Mouse (Mus musculus): ENCODE measurements around the gene Ugt1a6a.

The Ugt1a6a gene

DNA sequence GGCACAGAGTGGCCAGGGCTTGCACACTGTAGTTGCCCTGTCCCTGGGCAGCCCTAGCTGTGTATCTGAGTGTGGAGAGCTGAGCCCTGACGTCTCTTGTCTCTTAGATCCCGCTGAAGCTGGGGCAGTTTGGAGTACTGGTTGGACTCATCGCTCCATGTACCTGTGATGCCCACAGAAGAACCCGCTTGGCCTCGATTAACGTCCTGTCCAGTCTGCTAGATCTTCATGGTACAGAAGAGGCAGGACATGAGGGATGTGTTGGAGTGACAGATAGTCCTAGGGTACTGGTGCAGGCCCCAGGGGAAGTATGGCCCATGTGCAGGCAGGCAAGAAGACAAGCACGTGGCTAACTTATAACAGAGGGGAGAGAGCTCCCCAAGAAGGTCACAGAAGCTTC, 115.0 kb downstream of the Ugt1a6a start:
- DNase-seq (ENCODE audit: low spot score) = no peak

DNA sequence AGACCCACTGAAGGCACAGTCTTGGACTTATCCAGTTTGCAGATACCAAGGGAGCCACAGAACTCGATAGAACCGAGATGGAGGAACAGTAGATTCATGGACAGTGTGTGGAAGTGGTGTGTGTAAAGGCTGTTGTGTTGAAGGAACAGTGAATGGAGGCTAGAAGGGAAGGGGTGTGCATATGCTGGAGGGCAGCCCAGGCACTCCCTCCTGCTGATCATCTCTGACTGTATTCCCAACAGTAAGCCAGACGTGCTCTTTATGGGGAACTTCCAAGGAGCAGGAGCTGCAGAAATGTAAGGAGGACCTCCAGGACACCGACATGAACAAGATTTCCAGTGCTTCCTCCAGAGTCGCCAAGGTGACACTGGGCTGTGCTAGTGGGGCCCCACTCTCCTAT, 115.4 kb downstream of the Ugt1a6a start:
- DNase-seq (ENCODE audit: low spot score) = no peak

DNA sequence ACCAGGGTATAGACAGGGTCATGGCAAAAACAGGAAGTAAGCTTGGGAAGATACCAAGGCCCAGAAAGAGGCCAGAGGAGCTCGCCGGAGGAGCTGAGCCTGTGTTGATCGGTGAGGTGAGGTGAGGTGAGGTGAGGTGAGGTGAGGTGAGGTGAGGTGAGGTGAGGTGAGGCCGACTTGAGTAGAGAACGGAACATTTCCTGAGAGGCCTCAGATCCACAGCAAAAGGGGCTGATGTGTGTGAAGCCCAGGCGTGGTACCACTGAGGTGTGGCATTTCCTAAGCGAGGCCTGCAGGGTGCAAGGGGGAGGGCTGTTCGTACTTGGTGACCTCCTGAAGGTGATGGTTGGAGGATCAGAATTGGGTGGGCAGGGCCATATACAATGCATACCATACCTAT, 118.5 kb downstream of the Ugt1a6a start:
- DNase-seq (ENCODE audit: low spot score) = no peak

DNA sequence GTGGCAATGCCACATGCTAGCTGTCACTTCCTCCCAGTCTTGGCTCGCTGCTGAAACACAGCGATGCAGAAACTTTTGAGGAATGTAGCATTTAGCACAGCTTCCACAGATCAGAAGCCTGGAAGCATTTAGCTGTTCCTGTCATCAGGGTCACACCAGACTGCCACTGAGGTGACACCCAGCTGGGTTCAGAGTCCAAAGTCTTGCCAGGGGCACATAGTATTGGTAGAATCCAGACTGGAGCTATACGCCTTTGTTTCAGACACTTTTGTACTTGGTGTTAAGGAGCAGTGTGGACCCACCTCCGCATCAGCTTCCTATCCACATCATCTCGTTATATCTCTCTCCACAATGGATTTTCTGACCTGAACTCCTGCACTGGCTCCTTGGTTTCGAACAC, 118.9 kb downstream of the Ugt1a6a start:
- no peak for DNase-seq (ENCODE audit: low spot score)

DNA sequence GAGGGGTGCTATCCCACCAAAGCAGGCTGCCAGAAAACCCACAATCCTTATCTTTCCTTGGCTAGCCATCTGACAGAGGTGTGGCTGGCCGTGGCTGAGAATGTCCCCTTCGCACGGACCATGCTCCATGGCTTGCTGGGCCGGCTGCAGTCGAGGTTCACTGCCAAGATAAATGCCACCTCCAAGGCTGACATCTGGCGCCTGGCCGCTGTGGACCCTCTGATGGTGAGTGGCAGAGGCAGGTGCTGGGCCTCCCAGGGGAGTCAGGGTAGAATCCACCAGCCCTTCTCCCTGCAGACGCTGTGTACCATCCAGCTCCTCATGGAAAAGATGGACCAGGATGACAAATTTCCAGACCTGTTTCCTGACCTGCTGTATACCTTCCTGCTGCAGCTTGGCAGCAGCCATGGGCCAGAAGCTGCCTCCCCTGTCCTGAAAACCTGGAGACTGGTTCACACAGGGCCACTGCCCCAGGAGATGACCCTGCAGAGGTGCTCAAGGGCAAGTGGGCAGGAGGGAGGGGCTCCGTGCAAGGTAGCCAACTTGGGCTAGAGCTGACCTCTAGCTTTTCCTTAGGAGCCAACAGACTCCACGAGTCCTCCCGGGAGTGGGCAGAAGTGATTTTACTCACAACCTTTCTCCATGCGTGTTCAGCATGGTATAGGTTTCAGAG, 120.3 kb downstream of the Ugt1a6a start:
- no peak for DNase-seq (ENCODE audit: low spot score)

DNA sequence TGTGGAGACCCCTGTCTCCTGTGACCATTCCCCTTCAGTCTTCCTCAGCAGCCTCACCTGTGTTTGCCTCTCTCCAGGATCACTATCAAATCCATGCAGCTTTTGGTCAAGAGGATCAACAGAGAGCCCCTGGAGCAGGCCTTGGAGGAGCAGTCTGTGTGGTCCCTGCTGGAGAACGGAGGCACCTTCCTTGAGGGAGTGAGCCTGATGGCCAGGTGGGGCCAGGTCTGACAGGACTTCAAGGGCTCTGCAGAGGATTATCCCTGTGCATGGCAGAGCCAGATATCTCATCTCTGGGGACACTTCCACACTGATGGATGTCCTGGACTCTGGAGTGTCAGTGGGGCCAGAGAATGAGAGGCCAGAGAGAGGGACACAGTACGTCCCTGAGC, 120.9 kb downstream of the Ugt1a6a start:
- DNase-seq (ENCODE audit: low spot score) = no peak

DNA sequence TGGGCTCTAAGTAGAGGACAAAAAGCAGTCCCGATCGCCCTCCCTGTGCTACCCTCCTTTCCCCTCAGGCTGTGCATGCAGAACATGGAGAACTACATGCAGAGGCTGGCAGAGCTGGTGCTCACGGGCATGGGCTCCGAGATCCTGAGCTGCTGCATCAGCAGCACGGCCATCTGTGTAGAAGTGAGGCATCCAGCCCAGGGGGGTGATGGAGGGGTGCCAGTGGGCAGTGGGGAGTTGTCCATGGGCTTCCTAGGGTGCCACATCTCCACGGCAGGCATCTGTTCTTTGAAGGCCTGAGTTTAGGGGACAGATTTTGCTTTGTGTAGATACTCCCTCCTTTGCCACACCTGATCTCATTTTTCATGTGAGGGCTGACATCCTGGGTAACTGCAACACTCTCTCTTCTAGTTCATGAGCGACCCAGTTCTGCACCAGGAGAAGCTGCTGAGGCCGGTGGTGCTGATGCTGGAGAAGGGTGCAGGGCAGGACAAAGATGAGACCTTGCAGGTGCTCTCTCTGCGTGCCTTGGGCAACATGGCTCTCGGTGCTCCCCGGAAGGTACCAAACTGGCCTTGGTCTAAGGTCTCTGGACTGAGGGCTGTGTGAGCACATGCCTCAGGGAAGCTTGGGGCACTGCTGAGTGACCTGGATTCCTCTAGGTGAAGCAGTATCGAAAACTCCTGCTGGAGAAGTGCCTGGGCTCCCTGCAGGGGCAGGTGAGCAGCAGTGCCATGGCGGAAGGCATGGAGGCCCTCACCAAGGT, 121.6 kb downstream of the Ugt1a6a start:
- no peak for DNase-seq (ENCODE audit: low spot score)

DNA sequence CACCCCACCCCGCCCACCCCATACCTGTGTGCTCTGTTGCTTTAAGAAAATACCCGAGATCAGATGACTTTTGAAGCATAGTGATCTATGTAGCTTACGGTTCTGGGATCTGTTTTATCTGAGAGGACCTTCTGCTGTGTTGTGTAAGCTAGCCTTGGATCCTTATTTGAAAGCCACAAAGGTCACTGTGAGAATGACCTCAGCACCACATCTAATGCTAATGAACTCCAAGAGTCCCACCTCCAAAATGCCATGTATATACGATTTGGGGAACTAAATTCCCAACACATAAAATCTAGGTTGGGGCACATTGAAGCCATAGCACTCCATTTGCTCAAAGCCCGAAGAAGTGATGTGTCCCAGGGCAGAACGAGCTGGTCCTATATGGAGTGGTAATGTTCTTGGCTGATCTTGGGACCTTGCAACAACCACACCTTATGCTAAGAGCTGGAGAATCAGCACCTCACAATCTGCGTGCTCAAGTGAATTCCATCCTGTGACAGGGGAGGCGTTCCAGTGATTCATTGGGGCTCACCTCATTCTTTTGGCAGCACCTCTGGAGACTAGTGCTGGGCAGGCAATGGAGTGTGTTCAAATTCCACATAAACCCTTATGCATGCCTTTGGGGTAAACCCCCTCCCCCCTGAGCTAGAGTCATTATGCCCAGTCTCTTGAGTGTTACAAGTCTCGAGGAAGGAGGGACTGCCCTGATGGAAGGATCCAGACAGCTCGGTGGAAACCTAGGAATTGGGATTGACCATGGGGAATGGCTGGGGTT, 122.5 kb downstream of the Ugt1a6a start:
- DNase-seq (ENCODE audit: low spot score) = peak; percentile 61

DNA sequence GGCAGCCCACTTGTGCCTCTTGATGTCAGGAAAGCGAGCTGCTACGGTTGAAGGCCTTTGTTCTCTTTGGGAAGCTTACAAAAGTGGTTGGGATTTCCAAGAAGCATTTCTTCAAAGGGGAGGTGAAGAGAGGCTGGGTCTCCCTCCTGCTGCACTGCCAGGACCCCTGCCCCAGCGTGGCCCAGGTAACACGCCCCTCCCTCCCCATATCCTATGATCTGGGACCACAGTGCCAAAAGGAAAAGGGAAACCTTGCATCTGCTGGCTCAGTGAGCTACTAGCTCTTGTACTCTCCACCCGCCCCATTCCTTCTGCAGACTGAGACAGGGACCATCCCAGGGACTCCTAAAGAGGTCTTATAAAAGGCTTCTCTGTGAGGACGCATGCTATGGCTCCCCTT, 123.1 kb downstream of the Ugt1a6a start:
- DNase-seq (ENCODE audit: low spot score) = no peak

DNA sequence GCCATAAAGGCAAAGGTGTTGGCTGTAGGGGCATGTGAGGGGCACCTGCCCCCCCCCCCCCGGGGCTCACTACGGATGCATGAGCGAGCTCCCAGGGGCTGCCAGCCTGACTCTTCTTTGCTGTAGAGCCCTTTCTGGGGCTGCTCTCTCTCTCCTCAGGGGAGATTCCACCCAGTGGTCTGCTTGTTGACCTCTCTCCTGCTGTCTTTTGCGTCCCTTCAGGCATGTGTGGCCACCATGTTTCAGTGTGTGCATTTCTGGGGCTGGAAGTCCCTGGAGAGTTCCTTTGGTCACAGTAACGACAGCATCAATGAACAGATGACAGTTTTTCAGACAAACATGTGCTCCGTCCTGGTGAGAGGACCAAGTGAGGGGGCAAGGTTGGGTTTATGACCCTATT, 123.8 kb downstream of the Ugt1a6a start:
- DNase-seq (ENCODE audit: low spot score) = no peak

DNA sequence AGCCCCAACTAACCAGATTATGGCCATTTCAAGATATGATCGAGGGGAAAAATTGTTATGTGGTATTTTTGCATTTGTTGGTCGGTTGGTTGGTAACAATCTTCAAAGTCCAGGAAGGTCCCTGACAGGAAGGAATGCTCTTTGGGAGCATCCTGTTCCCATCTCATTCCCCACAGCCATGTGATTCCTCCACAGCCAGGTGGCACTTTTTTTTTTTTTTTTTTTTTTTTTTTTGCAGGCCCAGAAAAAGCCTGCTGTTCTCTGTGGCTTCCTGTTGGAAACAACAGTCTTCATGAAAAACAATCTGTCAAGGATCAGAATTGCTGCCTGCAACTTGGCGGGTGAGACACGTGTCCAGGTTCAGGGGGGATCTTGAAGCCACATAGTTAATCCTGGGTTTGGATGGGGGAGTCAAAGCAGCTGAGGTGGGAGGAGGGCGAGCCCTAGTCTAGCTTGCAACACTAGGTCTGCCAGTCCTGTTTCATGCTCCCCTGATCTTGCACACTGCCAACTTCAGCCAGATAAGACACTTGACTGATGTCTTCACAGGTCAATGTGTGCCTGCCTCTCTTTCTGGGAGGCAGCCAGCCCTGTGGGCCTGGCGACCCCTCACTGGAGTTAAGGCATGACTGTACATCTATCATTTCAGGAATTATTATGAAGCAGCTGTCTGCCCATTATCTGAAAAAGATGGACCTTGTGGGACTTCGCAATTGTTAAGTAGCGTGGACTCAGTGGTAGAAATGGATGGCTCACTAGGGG, 124.5 kb downstream of the Ugt1a6a start:
- DNase-seq (ENCODE audit: low spot score) = peak; percentile 95

DNA sequence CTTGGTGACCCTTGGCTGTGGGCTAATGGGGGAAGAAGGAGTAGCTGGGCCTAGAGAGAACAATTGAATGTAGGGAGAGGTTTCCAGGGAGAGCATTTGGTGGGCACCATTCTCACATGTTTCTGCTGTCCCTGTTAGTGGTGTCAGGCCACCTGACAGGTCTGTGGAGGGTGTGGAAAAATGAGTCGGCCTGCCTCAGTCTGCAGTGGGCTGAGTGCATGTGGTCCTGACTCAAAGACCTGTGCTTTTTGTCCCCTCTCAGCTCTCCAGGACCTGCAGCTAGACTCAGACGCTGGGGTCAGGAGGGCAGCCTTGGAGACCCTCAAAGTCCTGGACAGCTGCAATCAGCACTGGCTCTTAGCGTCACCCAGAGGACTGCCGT, 125.0 kb downstream of the Ugt1a6a start:
- no peak for DNase-seq (ENCODE audit: low spot score)

DNA sequence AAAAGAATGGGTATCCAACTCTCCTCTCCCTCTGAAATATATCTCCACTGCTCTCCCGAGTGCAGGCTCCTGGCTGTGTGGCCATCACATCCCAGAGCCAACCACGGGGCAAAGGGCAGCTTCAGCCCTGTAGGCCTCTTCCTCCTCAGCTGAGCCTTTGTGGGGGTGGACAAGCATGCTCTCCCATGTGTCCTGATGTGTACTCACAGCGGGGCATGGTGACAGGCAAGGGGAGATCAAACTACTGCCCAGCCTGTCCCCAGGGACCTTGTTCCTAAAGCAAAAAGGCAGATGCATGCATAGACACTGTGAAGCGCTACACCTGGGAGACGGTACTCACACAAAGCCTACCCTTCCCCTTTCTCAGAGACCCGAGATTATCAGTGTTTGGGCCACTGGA, 125.5 kb downstream of the Ugt1a6a start:
- peak; percentile 76 for DNase-seq (ENCODE audit: low spot score)

DNA sequence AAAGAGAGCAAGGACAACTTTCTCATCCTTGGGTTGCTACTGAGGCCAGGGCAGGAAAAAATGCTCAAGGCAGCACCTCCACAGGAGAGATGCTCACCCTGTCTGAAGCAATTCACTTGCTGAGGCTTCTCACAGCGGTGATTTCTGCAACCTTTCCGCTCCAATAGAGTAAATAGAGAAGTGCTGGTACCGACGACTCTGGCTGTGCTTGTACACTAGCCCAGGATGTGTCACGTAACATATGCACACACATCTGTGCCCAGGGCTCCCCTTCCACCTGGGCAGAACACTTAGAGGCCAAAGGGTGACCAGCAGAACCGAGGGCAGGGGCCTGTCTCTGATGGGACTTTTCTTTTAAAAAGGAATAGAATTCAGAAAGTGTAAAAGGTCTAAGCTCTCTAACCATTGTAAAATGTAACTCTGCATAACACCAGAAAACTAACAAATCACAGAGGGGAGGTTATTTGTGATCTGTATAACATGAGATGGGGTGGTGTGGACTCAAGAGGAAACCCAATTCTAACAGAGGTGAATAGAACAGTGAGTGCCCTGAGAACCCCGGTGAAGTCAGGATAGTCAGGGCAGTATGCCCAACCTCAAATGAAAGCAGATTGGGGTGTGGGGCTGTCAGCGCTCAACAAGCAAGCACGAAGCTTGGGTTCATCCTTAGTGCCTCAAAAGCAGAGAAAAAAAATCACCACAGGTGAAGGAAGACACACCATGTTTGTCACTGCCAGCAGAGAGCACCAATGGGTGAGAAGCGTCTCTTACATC, 126.2 kb downstream of the Ugt1a6a start:
- no peak for DNase-seq (ENCODE audit: low spot score)

DNA sequence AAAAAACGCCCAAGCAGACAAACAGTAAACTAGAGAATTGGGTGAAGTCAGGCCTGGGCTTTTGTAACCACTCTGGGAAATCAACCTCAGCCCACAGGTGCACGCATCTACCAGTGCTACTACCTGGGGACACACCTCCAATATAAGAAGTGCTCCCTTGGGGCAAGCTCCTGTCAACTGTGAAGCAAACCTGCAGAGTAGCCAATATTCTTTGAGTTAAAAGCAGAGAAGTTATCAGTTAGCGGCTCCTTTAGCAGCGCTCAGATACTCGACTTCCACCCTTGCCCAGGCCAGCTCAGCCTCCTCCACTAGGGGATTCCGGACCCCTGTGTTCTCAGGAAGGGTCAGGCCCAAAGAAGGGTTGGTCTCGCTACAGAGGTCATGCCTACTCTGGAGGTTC, 127.1 kb downstream of the Ugt1a6a start:
- no peak for DNase-seq (ENCODE audit: low spot score)

DNA sequence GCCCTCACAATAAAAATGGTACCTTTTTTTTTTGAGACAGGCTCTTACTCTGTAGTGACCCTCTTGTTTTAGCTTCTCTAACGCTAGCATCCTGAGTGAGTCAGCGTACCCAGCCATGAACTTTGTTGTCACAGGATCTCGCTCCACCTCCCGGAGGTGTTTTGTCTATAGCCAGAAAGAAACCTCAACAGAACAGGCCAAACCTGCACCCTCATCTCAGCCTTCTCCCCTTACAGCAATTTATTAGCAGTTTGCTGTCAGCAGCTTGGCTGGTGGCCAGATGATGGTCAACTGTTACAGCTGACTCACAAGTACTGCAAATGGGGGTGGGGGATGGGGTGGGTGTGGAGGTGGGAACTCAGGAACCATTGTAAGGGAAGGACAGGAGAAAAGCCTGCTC, 127.6 kb downstream of the Ugt1a6a start:
- peak; percentile 92 for DNase-seq (ENCODE audit: low spot score)

DNA sequence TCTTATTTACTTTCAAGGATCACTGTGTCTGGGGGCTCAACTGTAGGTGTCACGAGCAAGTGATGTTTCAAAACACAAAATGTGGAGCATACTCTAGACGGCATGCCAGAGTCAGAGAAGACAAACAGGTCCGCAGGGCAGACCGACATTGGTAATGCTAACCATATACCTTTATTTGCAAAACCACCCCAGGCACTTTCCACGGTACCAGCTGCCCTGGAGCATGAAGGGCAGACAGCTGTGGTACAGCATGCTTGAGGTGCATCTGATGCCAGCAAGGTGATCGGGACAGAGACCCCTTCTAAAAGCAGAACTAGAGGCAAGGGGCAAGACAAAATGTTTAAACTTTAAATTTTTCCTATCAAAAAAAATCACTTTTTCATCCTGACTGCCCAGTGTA, 128.4 kb downstream of the Ugt1a6a start:
- no peak for DNase-seq (ENCODE audit: low spot score)

DNA sequence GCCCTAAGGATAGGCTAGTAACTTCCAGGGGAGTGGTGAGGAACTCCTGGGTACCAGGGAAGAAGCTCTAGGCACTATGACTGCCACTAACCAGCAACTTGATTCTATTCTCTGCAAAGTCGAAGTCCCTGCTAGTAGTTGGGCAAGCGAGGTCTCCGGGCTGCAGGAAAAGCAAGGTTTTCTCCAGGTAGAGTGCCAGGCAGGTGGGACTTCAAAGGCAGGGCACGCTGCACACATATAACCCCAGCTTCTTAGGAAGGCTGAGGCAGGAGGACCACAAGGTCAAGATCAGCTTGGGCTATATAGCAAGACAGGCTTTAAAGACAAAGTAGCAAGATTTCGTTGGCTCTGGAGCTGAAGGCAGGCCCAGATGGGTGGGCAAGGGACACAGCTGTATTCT, 129.2 kb downstream of the Ugt1a6a start:
- DNase-seq (ENCODE audit: low spot score) = no peak

DNA sequence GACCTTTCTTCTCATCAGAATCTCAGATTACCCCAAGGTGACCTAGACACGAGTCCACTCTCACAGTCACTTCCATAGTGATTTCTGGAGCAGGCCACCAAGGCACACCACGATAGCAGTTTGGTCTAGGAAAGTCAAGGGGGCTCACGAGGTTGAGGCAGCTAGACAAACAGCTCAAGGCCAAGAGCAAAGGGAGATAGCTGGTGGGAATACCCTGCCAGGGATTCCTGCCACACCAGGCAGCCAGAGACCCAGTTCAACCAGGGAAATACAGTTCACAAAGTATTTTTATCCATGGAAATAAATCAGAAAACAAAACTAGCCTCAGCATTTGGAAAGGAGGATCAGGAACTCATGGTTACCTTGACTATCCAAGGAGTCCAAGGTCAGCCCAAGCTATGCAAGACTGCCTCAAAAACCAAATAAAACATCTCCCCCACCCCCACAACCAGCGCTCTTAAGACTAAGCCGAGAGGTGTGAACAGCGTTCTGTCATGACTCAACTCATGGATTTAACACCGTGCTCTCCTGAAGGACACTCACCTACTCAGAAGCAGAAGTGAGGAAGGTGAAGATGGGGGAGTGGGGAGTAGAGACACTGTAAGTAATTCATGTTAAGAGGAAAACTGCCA, 129.7 kb downstream of the Ugt1a6a start:
- DNase-seq (ENCODE audit: low spot score) = peak; percentile 75

DNA sequence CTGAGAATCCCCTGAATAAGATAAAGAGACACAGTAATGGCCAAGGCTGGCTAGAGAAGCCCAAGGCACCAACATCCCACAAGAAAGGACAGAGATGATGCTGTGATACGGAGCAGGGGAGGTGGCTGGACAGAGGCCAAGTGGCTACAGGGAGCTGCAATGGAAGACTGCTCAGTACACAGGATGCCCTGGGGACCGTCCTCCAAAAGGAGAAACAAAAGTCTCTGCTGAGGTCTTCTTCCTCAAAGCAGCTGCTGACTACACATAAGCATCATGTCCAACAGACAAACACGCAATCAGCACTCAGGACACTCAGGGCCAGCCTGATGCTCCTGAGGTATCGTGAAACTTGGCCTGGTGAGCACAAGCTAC, 130.2 kb downstream of the Ugt1a6a start:
- DNase-seq (ENCODE audit: low spot score) = no peak

DNA sequence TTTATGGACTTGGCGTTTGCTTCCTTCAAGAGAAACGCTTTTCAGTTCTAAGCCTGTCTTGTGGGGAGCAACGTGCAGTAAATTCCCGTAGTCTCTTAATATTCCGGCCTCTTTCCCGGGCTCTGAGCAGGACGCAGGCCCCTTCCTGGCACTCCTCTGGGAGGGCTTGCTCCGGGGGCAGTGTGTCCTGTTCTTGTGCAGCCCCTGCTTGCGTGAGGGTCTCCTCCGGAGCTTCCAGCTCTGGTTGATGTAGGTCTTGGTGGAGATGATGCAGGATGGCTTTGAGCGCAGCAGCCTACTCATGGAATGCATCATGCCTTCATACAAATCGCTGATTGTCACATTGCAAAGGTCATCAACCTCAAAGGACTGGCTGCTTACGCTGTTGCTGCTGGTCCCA, 131.5 kb downstream of the Ugt1a6a start:
- no peak for DNase-seq (ENCODE audit: low spot score)

All from ovary, adult 18-20 months (tissue).